Mouse (Mus musculus) CD4-positive, CD25-positive, alpha-beta regulatory T cell, adult 2 months (primary cell): Measurements from ENCODE around the gene Nanog.
A peak's percentile ranks its signal among the peaks of the same experiment; 100 is the strongest.
"Not testable (repeated sequence)": the region's sequence is repeated elsewhere in the genome, so short reads cannot be mapped to it uniquely, and the experiment has no call there.

Experiments
- DNase-seq: peaks from one replicate; pipeline ENCODE4 v3.0.0-alpha.2; 2012; ENCODE audit warnings: low read depth, low spot score

Gene Nanog

GRCm38 (mm10) chr6:122702480-122703124 is 4.7 kb upstream of the Nanog start:
- no peak for DNase-seq

- no peak for DNase-seq
These were observed 4.0 kb upstream of the Nanog start for GRCm38 (mm10) chr6:122703251-122703650.

- no peak for DNase-seq
These were observed 3.6 kb upstream of the Nanog start for GRCm38 (mm10) chr6:122703706-122704105.

GRCm38 (mm10) chr6:122706337-122706840 is 900 bp upstream of the Nanog start:
- no peak for DNase-seq

- peak; percentile 11 for DNase-seq
These were observed 1.5 kb downstream of the Nanog start for GRCm38 (mm10) chr6:122708826-122709225.

GRCm38 (mm10) chr6:122711455-122711854 is 4.2 kb downstream of the Nanog start:
- no peak for DNase-seq

- DNase-seq = not testable (repeated sequence)
These were observed 5.8 kb downstream of the Nanog start for GRCm38 (mm10) chr6:122713116-122713515.

- DNase-seq = no peak
These were observed 7.5 kb downstream of the Nanog start for GRCm38 (mm10) chr6:122714707-122715365.

GRCm38 (mm10) chr6:122715886-122716285 is 8.6 kb downstream of the Nanog start:
- no peak for DNase-seq

GRCm38 (mm10) chr6:122718224-122718623 is 10.9 kb downstream of the Nanog start:
- not testable (repeated sequence) for DNase-seq

GRCm38 (mm10) chr6:122719942-122720341 is 12.7 kb downstream of the Nanog start:
- DNase-seq = peak; percentile 79

- DNase-seq = peak; percentile 79
These were observed 32.7 kb downstream of the Nanog start for GRCm38 (mm10) chr6:122739952-122740351.

- DNase-seq = peak; percentile 46
These were observed 34.4 kb downstream of the Nanog start for GRCm38 (mm10) chr6:122741460-122742227.

- DNase-seq = peak; percentile 88
These were observed 35.1 kb downstream of the Nanog start for GRCm38 (mm10) chr6:122742228-122742899.

- DNase-seq = peak; percentile 68
These were observed 36.1 kb downstream of the Nanog start for GRCm38 (mm10) chr6:122743353-122743752.

GRCm38 (mm10) chr6:122744505-122745249 is 37.4 kb downstream of the Nanog start:
- no peak for DNase-seq

GRCm38 (mm10) chr6:122750579-122750978 is 43.3 kb downstream of the Nanog start:
- DNase-seq = no peak

GRCm38 (mm10) chr6:122755913-122756312 is 48.6 kb downstream of the Nanog start:
- DNase-seq = peak; percentile 70

GRCm38 (mm10) chr6:122758732-122759131 is 51.4 kb downstream of the Nanog start:
- DNase-seq = peak; percentile 62

GRCm38 (mm10) chr6:122761011-122761599 is 53.8 kb downstream of the Nanog start:
- DNase-seq = peak; percentile 72

- DNase-seq = no peak
These were observed 54.6 kb downstream of the Nanog start for GRCm38 (mm10) chr6:122761901-122762300.
